Mouse (Mus musculus): ENCODE results near the gene Olfr1101. TPM values are rescaled to one million over a fixed set of nuclear protein-coding genes. Genes with fewer than 3 reads are reported as not detected.

Olfr1101 gene
- polyA plus RNA-seq (2015; fragmentation: Nextera tagmentation; extraction: Ambion mirVana), result not detected in 2 replicates

- Histone ChIP-seq H3K4me2 (no peak within 1 kb of the TSS), H3K9ac (no peak within 1 kb of the TSS), H3K27ac (no peak within 1 kb of the TSS), H3K4me1 (no peaks in the 10 kb centered on the region), H3K4me3 (no peak within 1 kb of the TSS), H3K9me3 (no peaks in the 10 kb centered on the region), H3K36me3 (no peaks in the 10 kb centered on the region), H3K27me3 (no peaks in the 10 kb centered on the region)
- 78% methylated on average over 3 of the region's 3 CpGs for WGBS
- ATAC-seq (ENCODE audit: insufficient number of reproducible peaks, low FRiP score, low TSS enrichment, low read depth), result no peak
Observed at GRCm38 (mm10) chr2:86991121-86991520, at the start of gene Olfr1101. TSS of gene Olfr1101 (minus strand) at chr2:86991221.

- no peak within 1 kb of the TSS for H3K4me3 ChIP-seq
- no peaks in the 10 kb centered on the region for H3K4me1 ChIP-seq
- H3K27ac ChIP-seq, result no peak within 1 kb of the TSS
- no peak within 1 kb of the TSS for H3K9ac ChIP-seq
- H3K27me3 ChIP-seq, result no peaks in the 10 kb centered on the region
- ATAC-seq (ENCODE audit: insufficient number of reproducible peaks, low FRiP score, low TSS enrichment, low read depth), result no peak
- no peaks in the 10 kb centered on the region for H3K36me3 ChIP-seq
- H3K9me3 ChIP-seq, result no peaks in the 10 kb centered on the region
- H3K4me2 ChIP-seq, result no peak within 1 kb of the TSS
Observed at GRCm38 (mm10) chr2:87036431-87036830, 45.4 kb upstream of the Olfr1101 start, which contains the start of gene Olfr1105. TSS of gene Olfr1105 (minus strand) at chr2:87036531.

- no peak within 1 kb of the TSS for H3K4me3 ChIP-seq
- no peaks in the 10 kb centered on the region for H3K36me3 ChIP-seq
- H3K27ac ChIP-seq, result no peak within 1 kb of the TSS
- H3K9ac ChIP-seq, result no peak within 1 kb of the TSS
- H3K4me1 ChIP-seq, result no peaks in the 10 kb centered on the region
- ATAC-seq (ENCODE audit: insufficient number of reproducible peaks, low FRiP score, low TSS enrichment, low read depth), result no peak
- H3K4me2 ChIP-seq, result no peak within 1 kb of the TSS
- no peaks in the 10 kb centered on the region for H3K27me3 ChIP-seq
- WGBS, result 73% methylated on average over 1 of the region's 1 CpGs
- no peaks in the 10 kb centered on the region for H3K9me3 ChIP-seq
Observed at GRCm38 (mm10) chr2:87026980-87027379, 36.0 kb upstream of the Olfr1101 start, which contains the start of gene Olfr1104. TSS of gene Olfr1104 (minus strand) at chr2:87027080.

- Histone ChIP-seq H3K27me3 (no peaks in the 10 kb centered on the region), H3K9ac (no peak within 1 kb of the TSS), H3K4me1 (no peaks in the 10 kb centered on the region), H3K4me3 (no peak within 1 kb of the TSS), H3K36me3 (no peaks in the 10 kb centered on the region), H3K27ac (no peak within 1 kb of the TSS), H3K4me2 (no peak within 1 kb of the TSS), H3K9me3 (no peaks in the 10 kb centered on the region)
- ATAC-seq (ENCODE audit: insufficient number of reproducible peaks, low FRiP score, low TSS enrichment, low read depth), result no peak
Observed at GRCm38 (mm10) chr2:86998098-86998497, 7.1 kb upstream of the Olfr1101 start, which contains the start of gene Olfr1102. TSS of gene Olfr1102 (plus strand) at chr2:86998398.

GRCm38 (mm10) chr2:86979854-86980253 is 11.2 kb downstream of the Olfr1101 start, which contains the start of gene Olfr1100:
TSS of gene Olfr1100 (minus strand) at chr2:86979954.
- H3K36me3 ChIP-seq, result no peaks in the 10 kb centered on the region
- WGBS, result 76% methylated on average over 3 of the region's 3 CpGs
- no peak for ATAC-seq (ENCODE audit: insufficient number of reproducible peaks, low FRiP score, low TSS enrichment, low read depth)
- no peaks in the 10 kb centered on the region for H3K9me3 ChIP-seq
- H3K27ac ChIP-seq, result no peak within 1 kb of the TSS
- H3K9ac ChIP-seq, result no peak within 1 kb of the TSS
- H3K4me1 ChIP-seq, result no peaks in the 10 kb centered on the region
- no peak within 1 kb of the TSS for H3K4me3 ChIP-seq
- H3K4me2 ChIP-seq, result no peak within 1 kb of the TSS
- no peaks in the 10 kb centered on the region for H3K27me3 ChIP-seq

GRCm38 (mm10) chr2:86960593-86960992 is 30.4 kb downstream of the Olfr1101 start, which contains the start of gene Olfr1099:
TSS of gene Olfr1099 (minus strand) at chr2:86960693.
- Histone ChIP-seq H3K4me1 (no peaks in the 10 kb centered on the region), H3K9me3 (no peaks in the 10 kb centered on the region), H3K4me3 (no peak within 1 kb of the TSS), H3K27me3 (no peaks in the 10 kb centered on the region), H3K4me2 (no peak within 1 kb of the TSS), H3K27ac (no peak within 1 kb of the TSS), H3K36me3 (no peaks in the 10 kb centered on the region), H3K9ac (no peak within 1 kb of the TSS)
- 74% methylated on average over 1 of the region's 1 CpGs for WGBS
- ATAC-seq (ENCODE audit: insufficient number of reproducible peaks, low FRiP score, low TSS enrichment, low read depth), result no peak

Other genes starting within 250 kb of the Olfr1101 start
- gene Olfr1090, start 232.2 kb downstream of the Olfr1101 start, polyA plus RNA-seq (2015; fragmentation: Nextera tagmentation; extraction: Ambion mirVana), result not detected in 2 replicates
- gene Olfr1093, start 208.7 kb downstream of the Olfr1101 start, polyA plus RNA-seq (2015; fragmentation: Nextera tagmentation; extraction: Ambion mirVana), result not detected in 2 replicates
- not detected in 2 replicates for gene Olfr141, start 181.2 kb downstream of the Olfr1101 start, polyA plus RNA-seq (2015; fragmentation: Nextera tagmentation; extraction: Ambion mirVana)
- not detected in 2 replicates for gene Olfr1094, start 166.6 kb downstream of the Olfr1101 start, polyA plus RNA-seq (2015; fragmentation: Nextera tagmentation; extraction: Ambion mirVana)
- not detected in 2 replicates for gene Olfr1095, start 139.5 kb downstream of the Olfr1101 start, polyA plus RNA-seq (2015; fragmentation: Nextera tagmentation; extraction: Ambion mirVana)
- gene Gm13723, start 116.4 kb downstream of the Olfr1101 start, polyA plus RNA-seq (2015; fragmentation: Nextera tagmentation; extraction: Ambion mirVana), result not detected in 2 replicates
- gene Olfr1097, start 99.0 kb downstream of the Olfr1101 start, polyA plus RNA-seq (2015; fragmentation: Nextera tagmentation; extraction: Ambion mirVana), result not detected in 2 replicates
- gene Olfr1098, start 66.7 kb downstream of the Olfr1101 start, polyA plus RNA-seq (2015; fragmentation: Nextera tagmentation; extraction: Ambion mirVana), result not detected in 2 replicates
- gene Olfr1099, start 30.5 kb downstream of the Olfr1101 start, polyA plus RNA-seq (2015; fragmentation: Nextera tagmentation; extraction: Ambion mirVana), result not detected in 2 replicates
- not detected in 2 replicates for gene Olfr1100, start 11.3 kb downstream of the Olfr1101 start, polyA plus RNA-seq (2015; fragmentation: Nextera tagmentation; extraction: Ambion mirVana)
- not detected in 2 replicates for gene Olfr1102, start 7.2 kb upstream of the Olfr1101 start, polyA plus RNA-seq (2015; fragmentation: Nextera tagmentation; extraction: Ambion mirVana)
- not detected in 2 replicates for gene Olfr1104, start 35.9 kb upstream of the Olfr1101 start, polyA plus RNA-seq (2015; fragmentation: Nextera tagmentation; extraction: Ambion mirVana)
- not detected in 2 replicates for gene Olfr1105, start 45.3 kb upstream of the Olfr1101 start, polyA plus RNA-seq (2015; fragmentation: Nextera tagmentation; extraction: Ambion mirVana)
- gene Olfr1106, start 61.1 kb upstream of the Olfr1101 start, polyA plus RNA-seq (2015; fragmentation: Nextera tagmentation; extraction: Ambion mirVana), result not detected in 2 replicates
- not detected in 2 replicates for gene Olfr1107, start 84.6 kb upstream of the Olfr1101 start, polyA plus RNA-seq (2015; fragmentation: Nextera tagmentation; extraction: Ambion mirVana)
- not detected in 2 replicates for gene Olfr1109, start 104.8 kb upstream of the Olfr1101 start, polyA plus RNA-seq (2015; fragmentation: Nextera tagmentation; extraction: Ambion mirVana)
- not detected in 2 replicates for gene Olfr259, start 123.3 kb upstream of the Olfr1101 start, polyA plus RNA-seq (2015; fragmentation: Nextera tagmentation; extraction: Ambion mirVana)
- gene Olfr1110, start 149.1 kb upstream of the Olfr1101 start, polyA plus RNA-seq (2015; fragmentation: Nextera tagmentation; extraction: Ambion mirVana), result not detected in 2 replicates
- gene Olfr1111, start 161.4 kb upstream of the Olfr1101 start, polyA plus RNA-seq (2015; fragmentation: Nextera tagmentation; extraction: Ambion mirVana), result not detected in 2 replicates
- not detected in 2 replicates for gene Olfr1112, start 196.6 kb upstream of the Olfr1101 start, polyA plus RNA-seq (2015; fragmentation: Nextera tagmentation; extraction: Ambion mirVana)
- not detected in 2 replicates for gene Olfr1113, start 217.7 kb upstream of the Olfr1101 start, polyA plus RNA-seq (2015; fragmentation: Nextera tagmentation; extraction: Ambion mirVana)